Mouse (Mus musculus) skeletal muscle tissue, adult 2 months (tissue): ENCODE data around the gene Ptch2.

Source experiments
- DNase-seq: peaks from one replicate; pipeline ENCODE4 v3.0.0-alpha.2; 2012; ENCODE audit warnings: low read depth, low spot score

Ptch2 gene

DNA sequence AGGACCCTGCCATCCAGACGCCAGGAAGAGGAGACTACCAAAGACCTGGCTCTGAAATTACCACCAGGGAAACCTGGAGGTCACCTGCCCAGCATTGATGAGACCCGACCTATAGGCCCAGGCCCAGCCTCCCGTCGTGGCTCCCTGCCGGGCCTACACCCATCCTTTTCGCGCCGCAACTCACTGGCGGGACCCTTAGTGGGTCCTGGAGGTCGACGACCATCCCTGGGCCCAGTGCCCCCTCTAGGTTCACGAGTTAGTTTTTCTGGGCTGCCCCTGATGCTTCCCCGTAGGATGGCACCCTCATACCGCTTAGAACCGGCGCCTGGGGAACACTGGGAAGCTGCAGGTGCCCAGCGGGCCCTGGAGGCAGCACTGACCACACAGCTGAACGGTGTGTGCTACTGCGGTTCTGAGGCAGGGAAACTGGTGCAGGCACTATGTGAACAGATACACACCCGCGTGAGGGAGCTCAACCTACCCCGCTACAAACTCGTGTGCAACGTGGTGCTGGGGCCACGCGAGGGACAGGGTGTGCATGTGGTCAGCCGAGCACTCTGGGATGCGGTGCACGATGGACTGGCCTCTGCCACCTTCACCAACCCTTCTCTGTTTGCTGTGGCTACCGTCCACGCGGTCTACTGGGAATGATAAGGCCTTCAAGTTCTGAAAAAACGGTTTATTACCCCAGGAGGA, 32.3 kb downstream of the Ptch2 start:
- no peak for DNase-seq

DNA sequence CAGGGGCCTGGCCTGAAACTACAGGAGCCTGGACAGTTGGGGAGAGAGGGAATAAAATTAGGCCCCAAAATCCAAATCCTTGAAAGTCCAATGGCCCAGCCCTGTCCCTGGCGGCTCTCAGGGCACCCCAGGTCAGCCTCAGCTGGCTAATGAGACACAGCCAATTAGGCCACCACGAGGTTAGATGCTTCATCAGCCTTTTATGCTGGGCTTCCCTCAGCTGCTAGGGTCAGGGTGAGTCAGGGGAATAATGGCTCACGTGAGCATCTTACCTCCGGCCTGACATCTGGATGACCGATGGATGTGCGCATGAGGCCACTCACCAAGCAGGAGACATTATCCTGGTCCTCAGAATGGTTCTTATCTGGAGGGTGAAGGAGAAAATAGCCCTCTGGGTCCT, 34.9 kb downstream of the Ptch2 start:
- no peak for DNase-seq

DNA sequence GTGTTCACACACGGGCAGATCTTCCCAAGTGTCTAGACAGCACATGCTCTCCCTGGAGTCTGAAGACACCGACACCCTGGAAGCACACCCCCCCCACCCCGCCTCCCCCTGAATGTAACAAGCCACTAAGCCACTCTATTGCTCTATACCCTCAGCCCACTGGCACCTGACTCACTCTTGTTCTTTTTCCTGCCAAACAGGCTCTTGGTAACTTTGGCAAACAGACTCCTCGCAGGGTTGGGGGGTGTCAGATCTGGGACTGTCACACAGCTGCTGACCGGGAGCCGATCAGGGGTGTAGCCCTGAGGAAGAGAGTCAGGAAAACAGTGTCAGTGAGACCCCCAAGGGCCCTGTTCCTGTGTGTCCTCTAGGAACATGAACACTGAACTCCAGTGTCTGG, 35.3 kb downstream of the Ptch2 start:
- no peak for DNase-seq

DNA sequence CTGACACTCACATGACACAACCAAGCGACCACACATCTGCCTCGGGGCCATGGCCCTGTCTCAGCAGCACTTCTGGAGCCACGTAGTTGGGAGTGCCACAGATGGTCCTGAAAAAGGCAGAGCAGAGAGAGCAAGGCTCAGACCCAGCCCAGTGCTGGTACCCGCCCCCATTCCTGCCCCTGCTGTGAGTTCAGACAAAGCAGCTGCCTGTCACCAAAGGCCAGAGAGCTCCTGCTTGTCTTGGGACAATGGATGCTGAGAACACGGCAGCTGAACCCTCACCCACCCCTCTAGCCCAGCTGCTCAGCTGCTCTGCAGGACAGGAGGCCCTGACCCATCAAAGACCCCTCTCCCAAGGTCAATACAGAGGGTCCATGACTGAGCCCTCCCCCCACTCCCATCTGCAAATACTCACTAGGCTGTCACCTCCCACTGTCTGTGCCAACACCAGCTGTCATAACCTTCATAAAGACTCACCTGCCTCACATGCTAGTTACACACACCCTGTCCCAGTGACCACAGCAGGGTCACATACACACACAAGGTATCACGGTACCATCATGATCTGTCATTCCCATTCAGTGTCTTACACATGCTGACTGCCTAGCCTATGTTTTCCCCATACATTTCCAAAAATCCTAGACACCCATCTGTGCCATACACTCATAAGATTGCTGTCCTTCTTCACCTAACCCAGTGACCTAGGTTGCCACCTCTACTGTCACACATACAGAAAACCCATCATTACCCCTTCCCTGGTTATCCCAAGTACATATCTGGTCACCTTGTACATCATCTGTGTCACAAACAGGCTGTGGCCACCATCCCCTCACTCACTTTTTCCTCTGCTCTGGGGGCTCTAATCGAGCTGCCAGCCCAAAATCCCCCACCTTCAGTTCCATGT, 36.3 kb downstream of the Ptch2 start:
- DNase-seq, result no peak

DNA sequence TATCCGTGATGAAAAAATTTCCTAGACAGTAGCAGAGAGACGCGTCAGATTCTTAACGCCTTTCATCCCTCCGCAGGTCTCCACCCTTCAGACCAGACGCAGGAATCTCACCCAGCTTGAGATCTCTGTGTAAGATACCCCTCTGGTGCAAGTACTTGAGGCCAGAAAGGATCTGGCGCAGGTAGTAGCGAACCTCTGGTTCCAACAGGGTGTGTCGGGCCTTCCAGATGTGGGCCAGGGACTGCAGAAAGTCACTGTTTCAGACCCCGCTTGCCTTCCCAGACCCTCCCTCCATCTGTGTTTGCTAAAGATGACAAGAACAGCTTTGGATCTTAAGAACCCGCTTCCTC, 36.9 kb downstream of the Ptch2 start:
- DNase-seq, result no peak

DNA sequence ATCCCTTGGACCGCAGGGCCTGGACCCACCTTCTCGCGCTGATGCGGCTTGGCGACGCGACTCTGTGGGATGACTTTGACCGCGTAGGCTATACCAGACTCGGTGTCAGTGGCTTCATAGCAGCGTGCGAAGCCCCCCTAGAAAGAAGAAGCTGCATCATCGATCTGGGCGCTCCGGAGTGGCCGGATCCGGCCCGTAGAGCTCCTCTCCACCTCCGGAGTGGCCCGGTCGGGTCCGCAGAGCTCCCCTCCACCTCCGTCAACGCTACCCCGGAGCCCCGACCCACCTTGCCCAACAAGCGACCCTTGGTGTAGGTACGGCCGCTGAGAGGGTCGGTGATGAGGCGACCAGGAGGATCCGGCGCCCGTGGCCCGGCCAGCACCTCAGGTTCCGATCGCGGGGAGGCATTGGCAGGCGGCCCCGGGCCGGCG, 37.5 kb downstream of the Ptch2 start:
- no peak for DNase-seq

DNA sequence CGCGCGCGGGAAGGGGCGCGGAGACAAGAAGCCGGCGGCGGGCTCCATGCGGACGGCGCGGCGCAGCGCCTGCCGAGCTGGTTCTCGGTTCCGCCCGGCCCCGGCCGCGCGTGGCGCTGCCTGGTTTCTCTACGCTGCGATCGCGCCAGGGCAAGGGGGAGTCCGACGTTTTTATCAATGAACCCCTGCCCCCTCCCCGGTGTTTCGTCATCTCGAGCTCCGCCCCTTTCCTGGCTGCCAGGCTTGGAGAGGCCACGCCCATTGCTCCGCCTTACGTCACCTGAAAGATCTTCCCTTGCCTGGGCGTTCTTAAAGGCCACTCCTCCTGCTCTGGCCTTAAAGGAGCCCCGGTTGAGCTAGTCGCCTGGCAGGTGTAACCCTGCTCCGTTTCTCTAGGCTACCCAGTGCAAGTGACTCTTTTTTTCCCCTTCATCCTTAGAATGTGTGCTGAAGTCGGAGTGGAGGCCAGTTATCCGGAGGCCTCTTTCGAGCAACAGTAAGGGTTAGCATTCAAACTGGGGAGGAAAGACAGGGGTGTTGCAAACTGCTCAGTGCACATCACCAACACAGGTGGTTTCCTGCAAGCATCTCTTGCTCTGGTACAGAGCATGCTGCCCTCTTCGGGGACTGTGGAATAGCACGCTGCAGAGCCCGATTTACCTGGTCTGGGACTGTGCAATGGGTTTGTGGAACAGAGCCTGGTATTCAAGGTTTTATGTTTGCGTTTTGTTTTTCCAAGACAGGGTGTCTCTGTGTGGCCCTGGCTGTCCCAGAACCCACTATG, 38.1 kb downstream of the Ptch2 start, which contains the start of gene Plk3:
Plk3 (minus strand) TSS at position 147 of the 784 bp plus-strand sequence.
- peak; percentile 94 for DNase-seq

DNA sequence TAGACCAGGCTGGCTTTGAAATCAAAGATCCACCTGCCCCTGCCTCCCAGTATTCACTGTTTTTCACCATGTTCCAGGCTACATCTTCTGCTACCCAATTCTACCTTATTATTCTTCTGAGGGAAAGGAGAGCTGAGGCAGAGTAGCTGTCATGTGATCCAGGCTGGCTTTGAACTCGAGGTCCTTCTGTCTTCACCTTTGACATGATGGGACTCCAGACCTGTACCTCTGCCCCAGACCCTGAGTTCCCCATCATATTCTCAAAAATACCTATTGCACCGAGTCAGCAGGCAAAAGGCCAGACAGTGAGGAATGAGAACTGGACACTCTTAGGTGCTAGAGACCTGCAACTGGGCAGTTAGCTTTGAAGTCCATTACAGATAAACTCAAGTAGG, 38.7 kb downstream of the Ptch2 start:
- no peak for DNase-seq

DNA sequence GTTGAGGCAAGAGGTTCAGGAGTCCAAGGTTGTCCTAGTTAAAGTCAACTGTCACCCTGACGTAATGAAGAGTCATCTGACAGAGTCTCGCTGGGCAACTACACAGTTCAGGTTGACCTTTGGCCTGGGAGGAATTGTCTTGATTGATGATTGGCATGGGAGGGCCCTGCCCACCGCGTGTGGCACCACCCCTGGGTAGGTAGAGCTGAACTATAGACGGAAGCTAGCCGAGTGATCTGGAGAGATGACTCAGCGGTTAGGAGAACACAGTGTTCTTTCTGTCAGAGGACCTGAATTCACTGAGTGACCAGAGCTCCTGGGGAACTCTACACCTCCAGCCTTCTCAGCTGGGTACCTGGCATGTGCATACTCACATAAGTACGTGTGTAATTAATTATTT, 40.2 kb downstream of the Ptch2 start:
- DNase-seq, result peak; percentile 53

DNA sequence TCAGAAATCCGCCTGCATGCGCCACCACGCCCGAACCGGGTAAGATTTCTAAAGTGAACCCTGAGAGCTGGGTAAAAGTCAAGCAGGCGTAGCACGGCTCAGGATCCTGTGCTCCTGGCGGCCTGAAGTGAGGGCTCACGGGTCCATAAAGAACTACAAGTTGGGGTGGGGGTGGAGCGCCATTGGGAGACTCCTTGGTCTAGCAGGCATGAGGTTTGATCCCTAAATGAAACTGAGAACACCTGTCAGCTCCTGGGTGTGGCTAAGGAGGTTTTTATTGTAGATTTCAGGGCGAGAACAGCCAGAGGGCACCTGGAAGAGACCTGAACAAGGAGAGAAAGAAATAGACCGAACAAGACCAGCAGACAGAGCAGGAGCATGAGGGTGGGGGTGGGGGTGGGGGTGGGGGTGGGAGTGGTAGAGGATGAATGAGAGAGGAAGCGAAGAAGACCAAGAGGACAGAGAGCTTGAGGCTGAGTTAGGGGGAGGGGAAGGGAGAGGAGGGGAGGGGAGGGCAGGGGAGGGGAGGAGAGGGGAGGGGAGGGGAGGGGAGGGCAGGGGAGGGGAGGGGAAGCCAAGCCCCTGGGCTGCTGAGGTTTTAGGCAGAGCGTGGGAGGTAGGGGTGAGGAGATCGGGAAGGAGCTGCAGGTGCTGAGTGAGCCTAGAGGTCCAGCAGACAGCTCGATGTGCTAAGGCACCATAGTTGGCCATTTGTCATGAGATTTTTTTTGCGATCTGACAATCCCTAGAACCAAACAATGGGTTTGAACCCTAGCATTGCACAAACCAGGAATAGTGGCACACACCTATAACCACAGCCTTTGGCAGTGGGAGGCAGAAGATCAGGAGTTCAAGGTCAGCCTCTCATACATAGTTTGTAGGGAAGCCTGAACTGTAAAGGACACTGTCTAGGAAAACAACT, 42.7 kb downstream of the Ptch2 start:
- DNase-seq, result no peak

DNA sequence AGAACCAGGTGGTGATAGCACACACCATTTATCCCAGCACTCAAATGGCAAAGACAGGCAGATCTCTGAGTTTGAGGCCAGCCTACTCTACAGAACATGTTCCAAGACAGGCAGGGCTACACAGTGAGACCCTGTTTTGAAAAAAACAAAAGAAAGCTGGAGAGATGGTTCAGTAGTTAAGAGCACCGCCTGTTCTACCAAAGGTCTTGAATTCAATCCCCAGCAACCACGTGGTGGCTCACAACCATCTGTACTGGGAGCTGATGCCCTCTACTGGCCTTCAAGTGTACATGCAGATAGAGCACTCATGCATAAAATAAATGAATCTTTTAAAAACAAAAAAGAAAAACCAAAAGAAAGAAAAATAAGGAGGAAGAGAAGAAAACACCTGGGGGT, 43.3 kb downstream of the Ptch2 start:
- DNase-seq, result peak; percentile 49

DNA sequence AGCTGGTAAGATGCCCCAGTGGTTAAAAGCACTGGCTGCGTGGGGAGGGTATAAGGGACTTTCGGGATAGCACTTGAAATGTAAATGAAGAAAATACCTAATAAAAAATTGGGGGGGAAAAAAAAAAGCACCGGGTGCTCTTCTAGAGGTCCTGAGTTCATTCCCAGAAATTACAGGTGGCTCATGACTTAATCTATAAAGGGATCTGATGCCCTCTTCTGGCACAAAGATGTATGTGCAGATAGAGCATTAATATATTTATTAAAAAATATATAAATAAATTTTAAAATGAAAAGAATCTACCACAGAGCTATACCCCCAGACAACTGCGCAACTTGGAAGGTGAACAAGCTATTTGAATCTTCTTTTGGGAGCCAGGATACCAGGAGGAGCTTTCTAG, 44.7 kb downstream of the Ptch2 start:
- DNase-seq, result no peak

DNA sequence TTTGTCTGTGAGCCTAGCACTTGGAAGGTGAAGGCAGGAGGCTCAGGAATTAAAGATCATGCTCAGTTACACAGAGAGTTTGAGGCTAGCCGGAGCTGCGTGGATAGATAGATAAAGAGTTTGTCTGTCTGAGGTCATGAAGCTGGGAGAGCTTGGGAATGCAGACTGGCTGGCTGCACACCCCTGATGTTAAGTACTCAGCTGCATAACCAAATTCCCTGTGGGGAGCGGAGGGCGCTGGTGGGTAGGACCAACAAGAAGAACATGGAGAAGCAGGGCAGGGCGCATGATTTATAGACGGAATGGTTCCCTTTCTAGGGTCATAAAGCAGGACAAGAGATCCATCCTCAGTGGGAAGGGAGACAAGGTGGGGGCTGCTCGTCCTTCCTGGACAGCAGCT, 47.1 kb downstream of the Ptch2 start:
- DNase-seq, result no peak

DNA sequence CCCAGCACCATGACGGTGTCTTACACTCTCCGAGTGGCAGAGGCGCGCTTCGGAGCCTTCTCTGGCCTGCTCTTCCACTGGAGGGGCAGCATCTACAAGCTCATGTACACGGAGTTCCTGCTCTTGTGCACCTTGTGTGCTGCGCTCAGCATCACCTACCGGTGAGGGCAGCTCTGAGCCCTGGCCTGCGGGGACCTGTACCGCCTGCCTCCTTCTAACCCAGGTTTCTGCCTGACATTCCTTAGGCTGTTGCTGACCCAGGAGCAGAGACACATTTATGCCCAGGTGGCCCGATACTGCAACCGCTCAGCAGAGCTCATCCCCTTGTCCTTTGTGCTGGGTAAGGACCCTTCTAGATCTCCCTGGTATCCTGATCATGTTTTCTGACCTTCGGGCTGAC, 49.4 kb downstream of the Ptch2 start:
- no peak for DNase-seq

DNA sequence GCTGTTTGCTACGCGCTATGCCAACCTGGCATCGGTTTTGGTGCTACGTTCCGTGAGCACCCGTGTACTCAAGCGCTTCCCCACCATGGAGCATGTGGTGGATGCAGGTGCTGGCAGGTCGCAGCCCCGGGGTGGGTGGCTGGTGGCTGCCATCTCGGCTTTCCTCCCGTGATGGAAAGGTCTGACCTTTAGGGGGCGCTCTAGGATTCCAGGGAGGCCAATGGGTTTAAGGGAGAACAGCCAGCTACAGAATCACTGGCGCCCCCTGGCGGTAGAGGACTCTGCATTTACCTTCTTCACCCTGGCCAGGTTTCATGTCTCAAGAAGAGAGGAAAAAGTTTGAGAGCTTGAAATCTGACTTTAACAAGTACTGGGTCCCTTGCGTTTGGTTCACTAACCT, 50.3 kb downstream of the Ptch2 start:
- DNase-seq, result peak; percentile 82

DNA sequence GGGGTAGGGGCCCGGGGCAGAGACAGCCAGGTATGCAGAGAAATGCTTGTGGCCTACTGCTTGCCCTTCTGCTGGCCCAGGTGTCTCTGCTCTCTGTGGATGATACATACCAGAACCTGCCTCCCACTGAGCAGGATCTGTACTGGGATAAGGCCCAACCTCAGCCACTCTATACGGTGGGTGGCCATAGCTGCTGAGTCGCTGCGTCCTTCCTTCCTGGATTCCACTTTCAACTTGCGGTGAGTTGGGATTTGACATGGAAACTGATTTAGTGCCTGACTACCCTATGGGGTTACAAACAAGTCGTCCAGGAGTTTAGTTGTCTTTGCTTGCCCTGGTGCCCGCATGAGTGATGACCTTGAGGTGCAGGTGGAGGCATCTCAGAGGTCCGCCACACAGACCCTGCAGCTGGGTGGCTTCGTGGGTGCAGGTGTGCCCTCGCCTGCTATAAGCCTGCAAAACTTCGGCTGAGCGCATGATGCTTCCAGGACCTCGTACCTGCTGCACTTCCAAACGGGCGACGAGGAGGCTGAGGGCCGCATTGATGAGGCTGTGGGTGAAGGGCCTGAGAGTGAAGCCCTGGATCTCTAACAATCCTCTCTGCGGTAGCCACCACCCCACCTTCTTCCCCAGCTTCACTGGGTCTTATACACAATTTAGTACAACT, 52.3 kb downstream of the Ptch2 start:
- no peak for DNase-seq

DNA sequence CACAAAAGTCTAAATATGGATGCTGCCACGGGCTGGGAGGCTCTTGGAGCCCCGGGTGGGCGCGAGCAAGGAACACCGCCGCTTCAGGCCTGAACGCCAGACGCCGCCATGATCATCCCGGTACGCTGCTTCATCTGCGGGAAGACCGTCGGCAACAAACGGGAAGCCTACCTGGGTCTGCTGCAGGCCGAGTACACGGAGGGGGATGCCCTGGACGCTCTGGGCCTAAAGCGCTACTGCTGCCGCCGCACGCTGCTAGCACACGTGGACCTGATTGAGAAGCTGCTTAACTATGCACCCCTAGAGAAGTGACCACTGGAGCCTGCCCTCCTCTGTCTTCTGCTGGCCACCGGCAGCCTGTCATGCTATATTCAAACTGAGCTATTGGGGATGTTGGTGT, 52.9 kb downstream of the Ptch2 start:
- DNase-seq, result no peak

DNA sequence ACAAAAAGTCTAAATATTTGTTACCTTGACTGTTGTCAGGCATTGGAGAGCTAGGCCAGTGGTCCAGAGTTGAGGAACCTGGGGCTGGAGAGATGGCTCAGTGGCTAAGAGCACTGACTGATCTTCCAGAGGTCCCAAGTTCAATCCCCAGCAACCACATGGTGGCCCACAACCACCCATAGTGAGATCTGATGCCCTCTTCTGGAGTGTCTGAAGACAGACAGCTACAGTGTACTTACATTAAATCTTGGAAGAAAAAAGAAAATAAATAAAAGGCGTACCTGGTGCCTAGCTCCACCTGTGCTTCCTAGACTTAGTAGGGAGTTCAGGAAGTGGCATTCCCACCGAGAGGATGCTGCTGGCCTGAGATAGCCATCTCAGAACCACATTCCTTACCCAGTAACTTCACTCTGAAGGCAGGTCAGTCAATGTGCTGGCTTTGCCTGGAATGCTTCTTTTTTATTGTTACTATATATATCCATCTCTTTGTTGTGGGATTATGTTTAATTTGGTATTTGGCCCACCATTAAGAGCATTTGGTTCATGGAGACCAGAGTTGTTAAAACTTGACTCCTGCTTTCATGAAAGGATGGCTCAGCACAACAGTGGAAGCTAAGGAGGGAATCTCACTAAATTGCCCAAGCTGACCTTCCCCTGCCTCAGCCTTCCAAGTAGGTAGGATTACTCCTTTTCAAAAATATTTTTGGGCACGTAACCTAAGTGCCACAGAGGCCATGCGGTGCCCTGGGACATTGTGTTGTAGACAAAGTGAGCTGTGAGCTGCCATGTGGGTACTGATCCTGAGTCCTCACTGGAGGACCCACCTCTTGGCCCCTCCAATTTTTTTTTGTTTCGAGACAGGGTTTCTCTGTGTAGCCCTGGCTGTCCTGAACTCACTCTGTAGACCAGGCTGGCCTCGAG, 53.7 kb downstream of the Ptch2 start:
- DNase-seq, result no peak

DNA sequence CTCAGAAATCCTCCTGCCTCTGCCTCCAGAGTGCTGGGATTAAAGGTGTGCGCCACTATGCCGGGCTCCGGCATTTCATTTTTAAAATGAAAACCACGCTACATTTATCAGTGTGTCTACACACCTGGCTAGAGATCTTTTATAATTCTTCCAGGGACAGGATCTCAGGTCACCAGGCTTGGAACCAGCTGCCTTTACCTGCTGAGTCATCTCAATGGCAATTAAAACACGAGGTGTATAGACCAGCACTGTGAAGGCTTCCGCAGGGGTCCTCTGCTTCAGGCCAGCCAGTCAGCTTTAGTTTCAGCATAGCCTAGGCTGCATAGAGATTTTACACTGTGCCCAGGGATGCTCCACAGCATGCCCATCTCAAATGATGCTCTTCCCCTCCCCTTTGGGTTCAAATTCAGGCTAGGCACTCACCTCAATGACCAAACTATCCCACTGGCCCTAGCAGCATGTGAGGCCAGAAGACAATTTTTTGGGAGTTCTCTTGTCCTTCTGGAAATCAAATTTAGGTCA, 54.4 kb downstream of the Ptch2 start:
- no peak for DNase-seq
